Mouse (Mus musculus): ENCODE results near the gene Ggt7.
"Not testable (repeated sequence)": the region's sequence is repeated elsewhere in the genome, so short reads cannot be mapped to it uniquely, and the experiment has no call there.

Ggt7 gene

GRCm38 (mm10) chr2:155517455-155518423 is at the start of gene Ggt7, which contains the start of gene Acss2:
Gene Ggt7, minus strand, starts transcription at chr2:155518237.
Gene Acss2, plus strand, starts transcription at chr2:155517948.
- DNase-seq (ENCODE audit: low read depth in 2 of 2, low spot score in 2 of 2) = peak; percentile 95 to 98

DNA sequence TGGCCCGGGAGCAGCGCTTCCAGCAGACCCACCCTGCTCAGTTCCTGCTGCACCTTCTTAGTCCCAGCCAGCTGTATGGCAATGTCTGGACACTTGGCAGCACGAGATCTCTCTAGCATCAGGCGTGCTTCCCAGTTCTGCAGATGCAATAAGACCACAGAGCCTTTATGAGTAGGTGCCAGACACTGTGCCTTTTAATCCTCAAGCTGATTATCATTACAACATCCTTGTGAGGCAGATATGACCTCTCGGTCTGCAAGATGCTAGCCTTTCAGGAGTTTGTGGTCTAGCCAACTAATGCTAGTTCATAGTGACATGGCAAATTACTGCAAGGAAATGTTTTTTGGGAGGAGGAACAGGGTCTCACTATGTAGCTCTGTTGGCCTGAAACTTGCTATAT is 49.7 kb upstream of the Ggt7 start:
- DNase-seq (ENCODE audit: low read depth in 2 of 2, low spot score in 2 of 2) = no peak

GRCm38 (mm10) chr2:155562934-155563333 is 44.9 kb upstream of the Ggt7 start:
- no peak for DNase-seq (ENCODE audit: low read depth in 2 of 2, low spot score in 2 of 2)

DNA sequence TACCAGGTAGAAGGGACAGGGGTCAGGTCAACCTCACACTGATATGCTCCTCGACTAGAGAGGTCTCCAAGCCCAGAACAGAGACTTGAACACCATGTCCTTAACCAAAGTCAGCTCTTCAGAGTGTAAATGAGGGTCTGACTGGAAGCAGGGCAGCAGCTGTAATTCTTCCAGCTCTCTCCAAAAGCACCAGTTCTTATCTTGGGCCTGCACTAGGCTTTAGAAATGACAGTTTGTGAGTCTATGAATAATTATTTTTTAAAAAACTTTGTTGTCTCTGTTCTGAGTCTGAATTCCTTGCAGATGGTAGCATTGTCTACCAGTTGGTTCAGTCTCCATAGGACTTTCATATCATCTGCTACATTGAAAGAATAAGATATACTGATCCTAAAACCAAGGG is 44.2 kb upstream of the Ggt7 start:
- DNase-seq (ENCODE audit: low read depth in 2 of 2, low spot score in 2 of 2) = no peak

- DNase-seq (ENCODE audit: low read depth in 2 of 2, low spot score in 2 of 2) = peak in 1 of 2 experiments; percentile 27
Observed at GRCm38 (mm10) chr2:155554426-155554985, 36.5 kb upstream of the Ggt7 start.

GRCm38 (mm10) chr2:155552949-155553354 is 34.9 kb upstream of the Ggt7 start:
- DNase-seq (ENCODE audit: low read depth in 2 of 2, low spot score in 2 of 2) = peak; percentile 49 to 62

- no peak for DNase-seq (ENCODE audit: low read depth in 2 of 2, low spot score in 2 of 2)
Observed at GRCm38 (mm10) chr2:155552336-155552735, 34.3 kb upstream of the Ggt7 start.

- no peak for DNase-seq (ENCODE audit: low read depth in 2 of 2, low spot score in 2 of 2)
Observed at GRCm38 (mm10) chr2:155546955-155547354, 28.9 kb upstream of the Ggt7 start.

- DNase-seq (ENCODE audit: low read depth in 2 of 2, low spot score in 2 of 2) = no peak
Observed at GRCm38 (mm10) chr2:155540822-155541458, 22.9 kb upstream of the Ggt7 start.

GRCm38 (mm10) chr2:155539696-155540095 is 21.7 kb upstream of the Ggt7 start:
- DNase-seq (ENCODE audit: low read depth in 2 of 2, low spot score in 2 of 2) = no peak

GRCm38 (mm10) chr2:155538463-155539057 is 20.5 kb upstream of the Ggt7 start:
- DNase-seq (ENCODE audit: low read depth in 2 of 2, low spot score in 2 of 2) = not testable (repeated sequence)

DNA sequence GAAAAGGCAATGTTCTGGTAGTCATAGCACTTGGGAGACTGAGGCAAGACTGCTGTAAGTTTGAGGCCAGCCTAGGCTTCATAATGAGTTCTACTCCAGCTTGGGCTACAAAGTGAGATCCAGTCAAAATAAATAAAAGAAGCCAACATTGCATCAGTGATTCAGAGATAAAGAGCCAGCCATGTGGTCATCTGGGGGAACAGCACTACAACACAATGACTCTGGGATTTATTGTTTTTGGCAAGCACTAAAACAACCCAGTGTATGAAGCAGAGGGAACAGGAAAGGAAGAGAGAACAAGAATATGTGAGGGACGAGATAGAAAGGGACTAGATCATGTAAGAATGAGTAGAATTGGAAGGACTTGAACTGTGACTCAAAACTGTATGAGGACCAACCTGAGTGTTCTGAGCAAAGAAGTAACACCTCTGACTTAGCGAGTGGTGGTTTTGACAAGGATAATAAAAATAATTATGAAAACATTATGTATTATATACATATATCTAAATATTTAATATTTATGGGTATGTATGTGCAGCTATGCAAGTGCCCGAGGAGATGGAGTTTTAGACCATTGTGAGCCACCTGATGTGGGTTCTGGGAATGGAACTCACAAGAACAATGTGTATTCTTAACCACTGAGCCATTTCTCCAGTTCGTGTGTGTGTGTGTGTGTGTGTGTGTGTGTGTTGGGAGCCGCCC is 19.9 kb upstream of the Ggt7 start:
- no peak for DNase-seq (ENCODE audit: low read depth in 2 of 2, low spot score in 2 of 2)

DNA sequence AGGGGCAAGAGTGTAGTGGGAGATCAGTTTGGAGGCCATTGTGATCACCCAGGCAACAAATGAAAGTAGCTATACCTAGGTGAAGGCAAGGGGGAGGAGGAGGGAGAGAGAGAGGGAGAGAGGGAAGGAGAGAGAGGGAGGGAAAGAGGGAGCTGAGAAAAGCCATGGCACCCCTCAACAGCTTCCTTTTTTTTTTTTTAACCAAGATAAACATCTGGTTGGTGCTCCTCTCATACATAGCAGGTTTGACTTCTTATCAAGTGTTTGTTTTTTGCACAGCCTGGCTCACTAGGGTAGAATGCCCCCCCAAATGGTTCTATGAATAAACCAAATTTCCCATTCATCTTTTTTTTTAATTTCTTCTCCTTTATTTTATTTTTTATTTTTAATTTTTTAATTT is 18.3 kb upstream of the Ggt7 start:
- no peak for DNase-seq (ENCODE audit: low read depth in 2 of 2, low spot score in 2 of 2)

GRCm38 (mm10) chr2:155527367-155527766 is 9.3 kb upstream of the Ggt7 start:
- no peak for DNase-seq (ENCODE audit: low read depth in 2 of 2, low spot score in 2 of 2)

GRCm38 (mm10) chr2:155524378-155524777 is 6.3 kb upstream of the Ggt7 start:
- DNase-seq (ENCODE audit: low read depth in 2 of 2, low spot score in 2 of 2) = no peak

DNA sequence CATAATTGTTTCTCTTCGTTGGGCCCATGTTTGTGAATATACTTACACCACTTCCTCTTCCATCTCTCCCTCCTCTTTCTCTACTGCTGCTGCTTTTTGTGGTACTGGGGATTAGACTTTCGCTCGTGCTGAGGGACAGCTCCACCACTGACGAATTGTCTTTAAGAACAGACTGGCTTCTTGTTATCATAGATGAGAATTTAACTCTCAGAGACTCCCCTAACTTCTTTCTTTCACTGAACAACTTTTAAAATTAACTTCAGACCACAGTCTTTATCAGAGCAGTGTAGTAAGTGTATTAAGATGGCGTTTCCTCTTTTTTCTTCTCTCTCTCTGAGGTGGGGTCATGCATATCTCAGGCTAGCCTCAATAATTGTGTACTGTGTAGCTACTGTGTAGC is 5.7 kb upstream of the Ggt7 start:
- no peak for DNase-seq (ENCODE audit: low read depth in 2 of 2, low spot score in 2 of 2)

- no peak for DNase-seq (ENCODE audit: low read depth in 2 of 2, low spot score in 2 of 2)
Observed at GRCm38 (mm10) chr2:155518531-155519270, 664 bp upstream of the Ggt7 start.

- peak; percentile 26 to 53 for DNase-seq (ENCODE audit: low read depth in 2 of 2, low spot score in 2 of 2)
Observed at GRCm38 (mm10) chr2:155515941-155516340, 2.1 kb downstream of the Ggt7 start.

GRCm38 (mm10) chr2:155514666-155515065 is 3.4 kb downstream of the Ggt7 start:
- DNase-seq (ENCODE audit: low read depth in 2 of 2, low spot score in 2 of 2) = peak; percentile 79 to 83

DNA sequence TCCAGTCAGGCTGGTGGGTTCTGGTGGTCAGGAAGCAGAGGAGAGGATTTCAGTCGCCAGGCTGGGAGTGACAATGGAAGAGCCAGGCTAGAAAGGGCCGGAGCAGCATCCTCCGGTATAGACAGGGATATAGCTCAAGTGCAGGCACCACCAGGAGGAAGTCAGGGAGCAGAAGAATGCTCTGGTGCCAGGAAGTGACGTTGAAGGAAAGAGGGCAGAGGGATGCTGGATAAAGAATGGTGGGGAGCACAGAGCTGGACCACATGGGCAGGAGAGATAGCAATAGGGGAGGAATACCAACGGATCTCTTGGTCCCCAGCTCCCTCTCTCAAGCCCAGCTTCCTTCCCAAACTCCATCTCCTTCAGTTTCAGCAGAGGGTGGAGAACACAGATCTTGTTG is 4.5 kb downstream of the Ggt7 start:
- no peak for DNase-seq (ENCODE audit: low read depth in 2 of 2, low spot score in 2 of 2)
